Mouse (Mus musculus) heart, embryonic 12.5 days (tissue): ENCODE results near the gene 4933400A11Rik. TPM values are rescaled to one million over a fixed set of nuclear protein-coding genes. Genes with fewer than 3 reads are reported as not detected.

Source experiments
- ATAC-seq: fragments of 200-750 bp; cut with Nextera tagmentation; 2 replicates; pipeline ENCODE4 v1.8.0; 2017; ENCODE audit warnings: moderate TSS enrichment, moderate library complexity; ENCODE audit not compliant: insufficient number of reproducible peaks, low FRiP score
- H3K27ac ChIP-seq: fragments of 300-500 bp; sonication (generic); 2 replicates; pipeline ENCODE4 v1.5.1; 2016; ENCODE audit warnings: mild to moderate bottlenecking, moderate library complexity; ENCODE audit not compliant: poor library complexity, severe bottlenecking
- H3K27me3 ChIP-seq: fragments of 300-500 bp; sonication (generic); replicated peaks from 2 replicates; pipeline ENCODE4 v1.6.1; 2016; ENCODE audit warnings: mild to moderate bottlenecking, moderate library complexity
- H3K36me3 ChIP-seq: fragments of 300-500 bp; sonication (generic); 2 replicates; pipeline ENCODE4 v1.6.1; 2016; ENCODE audit warnings: mild to moderate bottlenecking, moderate library complexity
- H3K4me1 ChIP-seq: fragments of 300-500 bp; sonication (generic); replicated peaks from 2 replicates; pipeline ENCODE4 v1.6.1; 2016; ENCODE audit warnings: mild to moderate bottlenecking
- H3K4me2 ChIP-seq: fragments of 300-500 bp; sonication (generic); 2 replicates; pipeline ENCODE4 v1.6.1; 2016; ENCODE audit warnings: mild to moderate bottlenecking, moderate library complexity
- H3K4me3 ChIP-seq: fragments of 300-500 bp; sonication (generic); 2 replicates; pipeline ENCODE4 v1.5.1; 2016; ENCODE audit warnings: mild to moderate bottlenecking
- H3K9ac ChIP-seq: fragments of 300-500 bp; sonication (generic); 2 replicates; pipeline ENCODE4 v1.6.1; 2016; ENCODE audit warnings: mild to moderate bottlenecking, moderate library complexity
- H3K9me3 ChIP-seq: fragments of 300-500 bp; sonication (generic); replicated peaks from 2 replicates; pipeline ENCODE4 v1.6.1; 2016; ENCODE audit warnings: mild to moderate bottlenecking, moderate library complexity
- WGBS: fragments of 180-500 bp; shearing (Covaris S2); methylation state at CpG from one replicate; pipeline ENCODE4 v1.1.7; 2016; 5-methylcytosine and 5-hydroxymethylcytosine counted together
- polyA plus RNA-seq: library from polyadenylated mRNA; unstranded; fragments of >200 nt; fragmentation: Nextera tagmentation; extraction: Ambion mirVana; gene quantifications from 2 replicates; pipeline ENCODE4 v1.2.1, GENCODE M21; 2016

4933400A11Rik gene
- polyA plus RNA-seq, 1 experiment from 2014 or later, result 0.46 TPM

GRCm38 (mm10) chrX:169794831-169795311 lies 15.4 kb upstream of the 4933400A11Rik start:
- Histone ChIP-seq H3K27me3 (no peaks in the 10 kb centered on the region), H3K4me3 (no peak overlapping the region), H3K9ac (no peak overlapping the region), H3K4me2 (no peak overlapping the region), H3K4me1 (no peaks in the 10 kb centered on the region), H3K27ac (no peak overlapping the region), H3K9me3 (no peaks in the 10 kb centered on the region), H3K36me3 (no peaks in the 10 kb centered on the region)
- WGBS, result 65% methylated on average over 7 of the region's 7 CpGs
- no peak for ATAC-seq

- H3K36me3 ChIP-seq, result no peaks in the 10 kb centered on the region
- no peak for ATAC-seq
- no peaks in the 10 kb centered on the region for H3K9me3 ChIP-seq
- no peak overlapping the region for H3K4me2 ChIP-seq
- H3K27me3 ChIP-seq, result no peaks in the 10 kb centered on the region
- no peak overlapping the region for H3K9ac ChIP-seq
- no peaks in the 10 kb centered on the region for H3K4me1 ChIP-seq
- 65% methylated on average over 4 of the region's 4 CpGs for whole genome bisulfite sequencing
- H3K27ac ChIP-seq, result no peak overlapping the region
- H3K4me3 ChIP-seq, result no peak overlapping the region
Observed at GRCm38 (mm10) chrX:169794421-169794820, 15.0 kb upstream of the 4933400A11Rik start.

DNA sequence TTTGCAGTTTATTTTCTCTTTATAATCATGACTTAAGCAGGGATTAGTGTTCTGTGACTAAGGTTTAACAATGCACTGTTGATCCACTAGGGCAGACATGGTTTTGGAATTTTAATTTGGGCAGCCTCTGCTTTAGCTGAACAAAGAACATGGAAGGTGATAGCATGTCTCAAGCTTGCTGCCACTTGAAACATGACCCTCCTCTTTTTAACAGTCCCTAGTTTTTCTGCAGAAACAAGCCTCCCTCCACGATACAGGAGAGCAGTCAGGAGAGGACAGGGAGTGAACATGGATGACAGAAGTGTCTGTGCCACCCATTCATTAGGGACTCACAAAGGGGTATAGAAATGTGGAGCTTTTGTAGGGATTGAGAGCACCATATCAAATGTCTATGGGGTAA lies 13.4 kb upstream of the 4933400A11Rik start:
- WGBS, result 45% methylated on average over 1 of the region's 1 CpGs
- no peak for ATAC-seq

DNA sequence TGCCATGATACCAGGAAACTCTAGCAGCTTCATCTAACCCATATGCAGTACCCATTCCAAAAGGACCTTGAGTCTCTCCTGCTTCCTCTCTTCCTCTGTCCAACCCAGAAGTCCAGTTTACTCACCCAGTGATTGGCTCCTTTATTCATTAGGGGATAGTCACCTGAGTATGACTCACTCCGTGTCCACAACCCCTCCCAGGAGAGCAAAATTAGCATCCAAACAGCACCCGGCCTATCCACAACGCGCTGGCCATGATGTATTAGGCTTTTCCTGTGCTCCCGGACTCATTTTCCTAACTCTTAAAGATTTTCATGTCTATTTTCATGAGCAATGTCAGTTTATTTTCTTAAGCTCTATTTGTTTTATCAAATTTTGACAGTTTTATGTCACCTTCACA lies 10.3 kb upstream of the 4933400A11Rik start:
- no peak for ATAC-seq

More for the DNA sequence above, 13.4 kb upstream of the 4933400A11Rik start:
- no peaks in the 10 kb centered on the region for H3K9me3 ChIP-seq
- H3K4me2 ChIP-seq, result no peak overlapping the region
- no peaks in the 10 kb centered on the region for H3K36me3 ChIP-seq
- H3K27me3 ChIP-seq, result no peaks in the 10 kb centered on the region
- H3K9ac ChIP-seq, result no peak overlapping the region
- H3K4me1 ChIP-seq, result no peaks in the 10 kb centered on the region
- H3K4me3 ChIP-seq, result no peak overlapping the region
- H3K27ac ChIP-seq, result no peak overlapping the region

DNA sequence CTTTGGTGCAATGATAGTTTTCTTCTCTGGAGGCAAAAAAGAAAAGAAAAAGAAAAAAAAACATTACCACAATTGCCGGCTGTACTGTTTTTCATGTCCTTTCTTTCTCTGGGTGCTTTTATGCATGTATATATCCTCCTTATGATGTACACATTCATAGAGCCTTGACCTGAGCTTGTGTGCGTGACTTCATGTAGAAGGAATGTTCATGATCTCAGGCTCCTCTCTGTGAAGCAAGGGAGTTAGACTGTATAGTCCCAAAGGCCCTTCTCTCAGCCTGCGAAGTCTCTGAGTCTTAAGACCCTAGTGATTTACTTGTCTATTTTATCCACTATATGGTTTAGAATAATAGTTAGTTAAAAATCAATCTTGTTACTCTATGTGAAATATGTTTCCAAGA lies 21.4 kb downstream of the 4933400A11Rik start:
- Histone ChIP-seq H3K27ac (no peak overlapping the region; the same call in 1 of the 2 replicates), H3K36me3 (no peaks in the 10 kb centered on the region), H3K4me3 (no peak overlapping the region), H3K4me1 (peaks cover 3% of the 10 kb centered on the region; the same call in 1 of the 2 replicates), H3K27me3 (no peaks in the 10 kb centered on the region), H3K9ac (no peak overlapping the region), H3K9me3 (no peaks in the 10 kb centered on the region), H3K4me2 (no peak overlapping the region)
- WGBS, result 56% methylated on average over 3 of the region's 3 CpGs
- no peak for ATAC-seq

More for the DNA sequence above, 10.3 kb upstream of the 4933400A11Rik start:
- H3K36me3 ChIP-seq, result no peaks in the 10 kb centered on the region
- 78% methylated on average over 5 of the region's 5 CpGs for WGBS
- no peak overlapping the region for H3K4me3 ChIP-seq
- H3K9me3 ChIP-seq, result no peaks in the 10 kb centered on the region
- H3K27me3 ChIP-seq, result no peaks in the 10 kb centered on the region
- H3K4me1 ChIP-seq, result no peaks in the 10 kb centered on the region
- no peak overlapping the region for H3K9ac ChIP-seq
- no peak overlapping the region for H3K27ac ChIP-seq
- no peak overlapping the region for H3K4me2 ChIP-seq

DNA sequence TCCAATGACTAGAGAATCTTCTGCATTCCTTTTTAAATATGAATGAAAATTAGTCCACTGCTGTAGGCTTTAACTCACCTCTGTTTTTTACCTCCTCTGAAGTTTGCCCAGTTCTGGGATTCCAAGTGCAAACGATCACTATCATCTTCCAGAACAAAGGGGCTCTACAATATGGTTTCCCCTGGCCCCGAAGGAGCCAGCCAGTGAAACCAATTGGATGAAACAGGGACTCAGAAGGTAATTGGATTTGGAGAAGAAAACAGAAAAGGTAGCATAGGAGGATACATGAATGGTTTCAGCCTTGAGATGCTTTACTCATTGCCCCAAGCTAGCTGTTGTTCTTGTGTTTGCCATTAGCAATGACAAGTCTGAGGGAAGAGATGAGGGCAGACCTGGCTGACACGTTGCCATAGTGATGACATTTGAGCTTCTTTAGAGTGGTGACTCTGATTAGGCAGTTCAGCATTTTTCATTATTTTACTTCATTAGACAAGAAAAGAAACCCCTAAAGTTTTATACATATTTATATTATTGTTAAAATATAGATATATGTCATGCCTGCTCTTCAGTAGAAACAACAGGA lies 44.0 kb downstream of the 4933400A11Rik start:
- no peak overlapping the region for H3K4me2 ChIP-seq
- no peak overlapping the region for H3K27ac ChIP-seq
- no peaks in the 10 kb centered on the region for H3K4me1 ChIP-seq
- H3K9ac ChIP-seq, result no peak overlapping the region
- no peak for ATAC-seq
- H3K4me3 ChIP-seq, result no peak overlapping the region
- no peaks in the 10 kb centered on the region for H3K9me3 ChIP-seq
- no peaks in the 10 kb centered on the region for H3K36me3 ChIP-seq
- H3K27me3 ChIP-seq, result no peaks in the 10 kb centered on the region
- 68% methylated on average over 3 of the region's 3 CpGs for WGBS

Other genes with a start within 250 kb of the 4933400A11Rik start
- 7.7 TPM in 2 replicates for gene Mid1, start 94.4 kb downstream of the 4933400A11Rik start, polyA plus RNA-seq
- gene Gm21887, start 230.0 kb upstream of the 4933400A11Rik start, polyA plus RNA-seq, result 121 and 171 TPM in 2 replicates